Mouse (Mus musculus): Measurements from ENCODE around the gene Pla2g15.

DNA sequence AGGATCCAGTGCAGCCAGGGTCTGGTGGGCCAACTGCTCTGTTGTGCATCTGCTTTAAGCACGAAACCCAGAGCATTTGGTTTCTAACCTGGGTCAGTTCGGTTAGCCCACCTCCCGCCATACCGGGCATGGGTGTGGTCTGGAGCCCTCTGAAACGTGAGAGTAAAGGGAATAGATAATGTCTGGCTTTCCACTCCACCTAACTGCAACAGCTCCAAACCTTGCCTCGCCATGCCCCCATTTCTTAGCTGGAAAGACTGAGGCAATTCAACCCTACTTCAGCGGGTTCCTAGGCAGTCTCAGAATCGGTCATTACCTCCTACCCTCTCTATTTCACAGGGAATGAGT lies 428 bp downstream of the Pla2g15 start:
- TF ChIP-seq EP300 (IDR thresholded peaks at IDR 0.05; ENCODE audit: low read depth), result no peak
- 0 out of 2 replicates have a peak, but pooled peaks have one; percentile 4 for TF ChIP-seq CTCF (IDR thresholded peaks at IDR 0.05; ENCODE audit: low read depth)

All from liver, postnatal 0 days (tissue).